In the genomic region with DNA sequence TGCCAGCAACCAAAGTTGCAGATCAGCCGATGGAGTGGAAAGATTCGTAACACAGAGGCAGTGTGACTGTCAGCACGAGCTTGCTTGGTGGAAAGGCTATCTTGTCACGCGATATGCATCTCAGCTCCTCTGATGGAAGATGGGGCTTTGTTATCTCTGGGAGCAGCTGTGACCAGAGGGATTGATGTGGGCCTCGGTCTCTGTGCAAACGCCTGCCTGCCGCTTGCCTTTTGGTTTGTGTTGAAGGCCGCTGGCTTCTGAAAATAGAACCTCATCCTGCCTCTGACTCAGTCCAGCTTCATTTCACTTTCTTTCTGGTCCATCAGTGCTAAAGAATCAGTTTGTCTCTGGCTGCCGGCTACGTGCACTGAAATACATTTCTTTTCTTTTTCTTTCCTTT, we compare ENCODE assay signal across 16 mouse cellular contexts. TPM values are rescaled to one million over a fixed set of nuclear protein-coding genes. Genes with fewer than 3 reads are reported as not detected.
DNase-seq lines count a peak whose midpoint lies in the region; ATAC-seq and TF ChIP-seq lines count a peak whose summit lies in the region.
"Had no signal": no experiment of that assay in that cellular context is flagged by ENCODE, and none has a peak within 500 bp of the region (broad histone marks: within the 10 kb centered on the region; RNA-seq: fewer than 3 reads in every experiment).

No protein-coding gene starts in this region.

- no peak overlapping the region for H3K4me3 ChIP-seq in left cerebral cortex, adult 2 months
- H3K4me3 ChIP-seq in kidney, adult 2 months (ENCODE audit: insufficient read depth, low read depth, low read length): no peak overlapping the region
- H3K4me3 ChIP-seq: gastrocnemius, adult 2 months; limb, embryonic 12.5 days; neural tube, embryonic 13.5 days had no signal

- H3K27me3 ChIP-seq in kidney, adult 2 months (replicated peaks; ENCODE audit: control insufficient read depth, insufficient read depth, low read length): no peaks in the 10 kb centered on the region
- H3K27me3 ChIP-seq: limb, embryonic 12.5 days; neural tube, embryonic 13.5 days had no signal

- peak overlapping the region; percentile 57; the same call in 1 of the 2 replicates for H3K27ac ChIP-seq in left cerebral cortex, adult 2 months
- H3K27ac ChIP-seq in kidney, adult 2 months (ENCODE audit: insufficient read depth, low read depth, low read length): no peak overlapping the region
- H3K27ac ChIP-seq: gastrocnemius, adult 2 months; limb, embryonic 12.5 days; macrophage; neural tube, embryonic 13.5 days had no signal

- intact Hi-C loops in left cerebral cortex, adult 2 months (cut with DNase I): no loop called here
- intact Hi-C loops in left cerebral cortex, postnatal 10 days (cut with DNase I): no loop called here

- H3K4me1 ChIP-seq in kidney, adult 2 months (ENCODE audit: control insufficient read depth, insufficient read depth, low read length): no peaks in the 10 kb centered on the region
- H3K4me1 ChIP-seq: limb, embryonic 12.5 days; neural tube, embryonic 13.5 days had no signal

- WGBS in kidney, adult 2 months: 60% methylated on average over 11 of the region's 11 CpGs

- no peaks in the 10 kb centered on the region for H3K36me3 ChIP-seq in kidney, adult 2 months (ENCODE audit: control insufficient read depth, insufficient read depth, low read length)
- H3K36me3 ChIP-seq: limb, embryonic 12.5 days; neural tube, embryonic 13.5 days had no signal

- ATAC-seq in megakaryocyte-erythroid progenitor cell, adult 5-6 weeks (replicated peaks; ENCODE audit: low FRiP score, low TSS enrichment, poor library complexity, severe bottlenecking): peak; percentile 48
- ATAC-seq: inflammation-experienced regulatory T-cells, adult 6 months had no signal

- no peak for TF ChIP-seq POLR2A in kidney, adult 2 months (IDR thresholded peaks at IDR 0.05; ENCODE audit: low read depth, low read length)

- peak; percentile 30 for DNase-seq in embryo, embryonic 10.5 days (ENCODE audit: low spot score)
- DNase-seq in embryo, embryonic 10 days (ENCODE audit: low spot score): no peak
- DNase-seq in left cerebral cortex, adult 2 months (ENCODE audit: extremely low spot score in 1 of 2, low spot score in 2 of 2): no peak
- DNase-seq in left cerebral cortex, postnatal 10 days (ENCODE audit: extremely low spot score in 1 of 2, low spot score in 2 of 2): no peak
- DNase-seq in c-Kit-negative CD71-positive TER-119-positive erythroid progenitor cells, embryonic 14.5 days (ENCODE audit: low read depth, low spot score): peak; percentile 19
- DNase-seq in thymus, postnatal 10 days (ENCODE audit: low spot score in 2 of 2): no peak
- DNase-seq in kidney, adult 2 months: no peak
- DNase-seq: cerebellum, postnatal 36 days; gastrocnemius, adult 2 months; thymus, adult 2 months had no signal

- TF ChIP-seq CTCF in left cerebral cortex, adult 2 months (IDR thresholded peaks at IDR 0.05): no peak
- no peak for TF ChIP-seq CTCF in kidney, adult 2 months (conservative IDR thresholded peaks at IDR 0.05; ENCODE audit: insufficient read depth, insufficient read length, low read depth, low read length)

RNA-seq across cellular contexts. Expression of gene Samd13, which starts 13.6 kb away (rescaled TPM):
- under 1 TPM; 0.28 to 0.45 TPM for total RNA-seq in left cerebral cortex, adult 2 months (2021)
- 1 to 10 TPM in 1 of 2 experiments, under 1 TPM in 1; 0.43 to 1.3 TPM for total RNA-seq in left cerebral cortex, postnatal 10 days (2021)
- total RNA-seq in megakaryocyte-erythroid progenitor cell, adult 5-6 weeks (2014; fragmentation: Nextera tagmentation): 6.9 and 8.6 TPM in 2 replicates
- total RNA-seq in megakaryocyte-erythroid progenitor cell, adult 5-6 weeks (2017): 3.6 and 5.7 TPM in 2 replicates
- 0.11 and 0.27 TPM in 2 replicates for polyA plus RNA-seq in kidney, adult 2 months (2012; rRNA removed)
- total RNA-seq: layer of hippocampus, adult 18-20 months had no signal
- polyA plus RNA-seq: macrophage; thymus, adult 2 months had no signal

RNA-seq across cellular contexts. Expression of gene 4930503B20Rik, which starts 47.9 kb away (rescaled TPM):
- total RNA-seq in left cerebral cortex, adult 2 months (2021): not detected
- not detected for total RNA-seq in left cerebral cortex, postnatal 10 days (2021)
- not detected in 2 replicates for total RNA-seq in megakaryocyte-erythroid progenitor cell, adult 5-6 weeks (2014; fragmentation: Nextera tagmentation)
- total RNA-seq in megakaryocyte-erythroid progenitor cell, adult 5-6 weeks (2017): not detected in 2 replicates
- polyA plus RNA-seq in kidney, adult 2 months (2012; rRNA removed): not detected in 2 replicates
- total RNA-seq: gastrocnemius, adult 2 months; layer of hippocampus, adult 18-20 months had no signal
- polyA plus RNA-seq: inflammation-experienced regulatory T-cells, adult 6 months; limb, embryonic 12.5 days; macrophage; neural tube, embryonic 13.5 days had no signal

Comparison
In these comparisons a context has a peak if more than half of its experiments do, and no peak if none do; other contexts are left out.
1. DNase-seq: peak in embryo, embryonic 10.5 days (single experiment) and c-Kit-negative CD71-positive TER-119-positive erythroid progenitor cells, embryonic 14.5 days (single experiment); none in embryo, embryonic 10 days (single experiment), left cerebral cortex, adult 2 months (0 of 2), left cerebral cortex, postnatal 10 days (0 of 2), thymus, postnatal 10 days (0 of 2) and kidney, adult 2 months (single experiment).